Mouse (Mus musculus) lung, embryonic 15.5 days (tissue): ENCODE results near the gene Wdr81. TPM values are rescaled to one million over a fixed set of nuclear protein-coding genes. Genes with fewer than 3 reads are reported as not detected.
A peak's percentile ranks its signal among the peaks of the same experiment; 100 is the strongest.

ENCODE experiments used
- ATAC-seq: fragments of 200-750 bp; cut with Nextera tagmentation; 2 replicates; pipeline ENCODE4 v1.8.0; 2017; ENCODE audit warnings: moderate number of reproducible peaks, borderline replicate concordance; ENCODE audit not compliant: low FRiP score, low TSS enrichment; ENCODE audit errors: extremely low read depth
- H3K27ac ChIP-seq: fragments of 300-500 bp; sonication (generic); 2 replicates; pipeline ENCODE4 v1.5.1; 2015; ENCODE audit warnings: moderate library complexity, mild to moderate bottlenecking, inconsistent platforms
- H3K27me3 ChIP-seq: fragments of 300-500 bp; sonication (generic); 2 replicates; pipeline ENCODE4 v1.6.1; 2015; ENCODE audit warnings: inconsistent platforms
- H3K36me3 ChIP-seq: fragments of 300-500 bp; sonication (generic); 2 replicates; pipeline ENCODE4 v1.6.1; 2015; ENCODE audit warnings: inconsistent platforms
- H3K4me1 ChIP-seq: fragments of 300-500 bp; sonication (generic); 2 replicates; pipeline ENCODE4 v1.6.1; 2015; ENCODE audit warnings: inconsistent platforms
- H3K4me2 ChIP-seq: fragments of 300-500 bp; sonication (generic); 2 replicates; pipeline ENCODE4 v1.6.1; 2015; ENCODE audit warnings: inconsistent platforms, mild to moderate bottlenecking, moderate library complexity
- H3K4me3 ChIP-seq: fragments of 300-500 bp; sonication (generic); 2 replicates; pipeline ENCODE4 v1.5.1; 2015; ENCODE audit warnings: mild to moderate bottlenecking, inconsistent platforms
- H3K9ac ChIP-seq: fragments of 300-500 bp; sonication (generic); 2 replicates; pipeline ENCODE4 v1.6.1; 2015; ENCODE audit warnings: inconsistent platforms
- H3K9me3 ChIP-seq: fragments of 300-500 bp; sonication (generic); 2 replicates; pipeline ENCODE4 v1.6.1; 2016; ENCODE audit warnings: inconsistent platforms
- WGBS: fragments of 180-500 bp; shearing (Covaris S2); methylation state at CpG from one replicate; pipeline ENCODE4 v1.1.7; 2015; 5-methylcytosine and 5-hydroxymethylcytosine counted together
- polyA plus RNA-seq: library from polyadenylated mRNA; unstranded; fragments of >200 nt; fragmentation: Nextera tagmentation; extraction: Ambion mirVana; gene quantifications from 2 replicates; pipeline ENCODE4 v1.2.1, GENCODE M21; 2015

Wdr81 gene
- 4.5 and 4.8 TPM in 2 replicates for polyA plus RNA-seq

GRCm38 (mm10) chr11:75453991-75454930 lies at the start of gene Wdr81:
Wdr81 (minus strand) TSS chr11:75454717.
- ATAC-seq, result peak; percentile 92
- peak within 1 kb of the TSS; percentile 68 for H3K27ac ChIP-seq
- peaks cover 29% of the 10 kb centered on the region for H3K4me1 ChIP-seq
- no peaks in the 10 kb centered on the region for H3K9me3 ChIP-seq
- no peaks in the 10 kb centered on the region; the same call in 1 of the 2 replicates for H3K36me3 ChIP-seq
- peak within 1 kb of the TSS; percentile 97 for H3K4me2 ChIP-seq
- peak within 1 kb of the TSS; percentile 63 for H3K4me3 ChIP-seq
- H3K9ac ChIP-seq, result peak within 1 kb of the TSS; percentile 62
- 2% methylated on average over 56 of the region's 56 CpGs for WGBS
- H3K27me3 ChIP-seq, result no peaks in the 10 kb centered on the region

- H3K4me3 ChIP-seq, result no peak overlapping the region
- no peak overlapping the region for H3K27ac ChIP-seq
- no peaks in the 10 kb centered on the region for H3K9me3 ChIP-seq
- no peaks in the 10 kb centered on the region for H3K4me1 ChIP-seq
- peaks cover 99% of the 10 kb centered on the region for H3K36me3 ChIP-seq
- H3K9ac ChIP-seq, result no peak overlapping the region
- no peak for ATAC-seq
- no peaks in the 10 kb centered on the region for H3K27me3 ChIP-seq
- no peak overlapping the region for H3K4me2 ChIP-seq
- WGBS, result 85% methylated on average over 1 of the region's 1 CpGs
Observed at GRCm38 (mm10) chr11:75498126-75498525, 43.6 kb upstream of the Wdr81 start.

GRCm38 (mm10) chr11:75494296-75495049 lies 40.0 kb upstream of the Wdr81 start:
- 87% methylated on average over 10 of the region's 10 CpGs for WGBS
- H3K36me3 ChIP-seq, result peaks cover 99% of the 10 kb centered on the region

GRCm38 (mm10) chr11:75487496-75487895 lies 33.0 kb upstream of the Wdr81 start:
- no peak for ATAC-seq
- Histone ChIP-seq H3K36me3 (peaks cover 32% of the 10 kb centered on the region), H3K9me3 (no peaks in the 10 kb centered on the region), H3K4me1 (peaks cover 13% of the 10 kb centered on the region), H3K4me3 (peak overlapping the region; percentile 83), H3K27me3 (no peaks in the 10 kb centered on the region), H3K9ac (peak overlapping the region; percentile 91), H3K27ac (no peak overlapping the region), H3K4me2 (peak overlapping the region; percentile 81)
- WGBS, result 32% methylated on average over 6 of the region's 6 CpGs

More at GRCm38 (mm10) chr11:75494296-75495049, 40.0 kb upstream of the Wdr81 start:
- H3K9me3 ChIP-seq, result no peaks in the 10 kb centered on the region
- H3K4me3 ChIP-seq, result no peak overlapping the region
- no peak overlapping the region for H3K4me2 ChIP-seq
- H3K9ac ChIP-seq, result no peak overlapping the region
- no peak for ATAC-seq
- no peak overlapping the region for H3K27ac ChIP-seq
- H3K27me3 ChIP-seq, result no peaks in the 10 kb centered on the region
- H3K4me1 ChIP-seq, result no peaks in the 10 kb centered on the region

- H3K36me3 ChIP-seq, result peaks cover 25% of the 10 kb centered on the region
- H3K27me3 ChIP-seq, result no peaks in the 10 kb centered on the region
- H3K9ac ChIP-seq, result peak within 1 kb of the TSS; percentile 91
- no peaks in the 10 kb centered on the region for H3K9me3 ChIP-seq
- peak within 1 kb of the TSS; percentile 26; the same call in 1 of the 2 replicates for H3K27ac ChIP-seq
- under 1% methylated on average over 52 of the region's 52 CpGs for WGBS
- H3K4me3 ChIP-seq, result peak within 1 kb of the TSS; percentile 83
- peaks cover 13% of the 10 kb centered on the region for H3K4me1 ChIP-seq
- peak; percentile 100 for ATAC-seq
- H3K4me2 ChIP-seq, result peak within 1 kb of the TSS; percentile 81
Observed at GRCm38 (mm10) chr11:75486601-75487285, 32.2 kb upstream of the Wdr81 start, which contains the start of gene Prpf8. Prpf8 (plus strand) TSS chr11:75486816.

- Histone ChIP-seq H3K9ac (no peak overlapping the region), H3K9me3 (no peaks in the 10 kb centered on the region), H3K27ac (no peak overlapping the region), H3K4me1 (peaks cover 13% of the 10 kb centered on the region), H3K27me3 (no peaks in the 10 kb centered on the region), H3K4me2 (peak overlapping the region; percentile 81; the same call in 1 of the 2 replicates), H3K36me3 (peaks cover 19% of the 10 kb centered on the region), H3K4me3 (peak overlapping the region; percentile 83)
- ATAC-seq, result peak; percentile 47; the same call in 1 of the 2 replicates
- WGBS, result 20% methylated on average over 3 of the region's 3 CpGs
Observed at GRCm38 (mm10) chr11:75486192-75486591, 31.7 kb upstream of the Wdr81 start.

- Histone ChIP-seq H3K27me3 (no peaks in the 10 kb centered on the region), H3K27ac (no peak overlapping the region), H3K4me2 (no peak overlapping the region), H3K36me3 (no peaks in the 10 kb centered on the region), H3K4me3 (no peak overlapping the region), H3K9me3 (no peaks in the 10 kb centered on the region), H3K4me1 (peaks cover 2% of the 10 kb centered on the region; the same call in 1 of the 2 replicates), H3K9ac (no peak overlapping the region)
- 59% methylated on average over 7 of the region's 7 CpGs for WGBS
- no peak for ATAC-seq
Observed at GRCm38 (mm10) chr11:75473376-75473775, 18.9 kb upstream of the Wdr81 start.

- Histone ChIP-seq H3K27ac (no peak overlapping the region), H3K36me3 (no peaks in the 10 kb centered on the region), H3K9ac (no peak overlapping the region), H3K4me1 (peaks cover 10% of the 10 kb centered on the region; the same call in 1 of the 2 replicates), H3K4me2 (no peak overlapping the region), H3K4me3 (no peak overlapping the region), H3K27me3 (no peaks in the 10 kb centered on the region), H3K9me3 (no peaks in the 10 kb centered on the region)
- ATAC-seq, result no peak
- WGBS, result 70% methylated on average over 11 of the region's 11 CpGs
Observed at GRCm38 (mm10) chr11:75472469-75473081, 18.1 kb upstream of the Wdr81 start.

GRCm38 (mm10) chr11:75470675-75471074 lies 16.2 kb upstream of the Wdr81 start:
- ATAC-seq, result no peak
- no peaks in the 10 kb centered on the region for H3K27me3 ChIP-seq
- no peak overlapping the region for H3K9ac ChIP-seq
- peaks cover under 1% of the 10 kb centered on the region; the same call in 1 of the 2 replicates for H3K36me3 ChIP-seq
- H3K4me3 ChIP-seq, result no peak overlapping the region
- H3K4me1 ChIP-seq, result peaks cover 13% of the 10 kb centered on the region; the same call in 1 of the 2 replicates
- WGBS, result 74% methylated on average over 3 of the region's 3 CpGs
- no peak overlapping the region for H3K4me2 ChIP-seq
- H3K27ac ChIP-seq, result no peak overlapping the region
- H3K9me3 ChIP-seq, result no peaks in the 10 kb centered on the region

GRCm38 (mm10) chr11:75469261-75469660 lies 14.7 kb upstream of the Wdr81 start:
- Histone ChIP-seq H3K9me3 (no peaks in the 10 kb centered on the region), H3K27ac (no peak overlapping the region)
- WGBS, result 90% methylated on average over 4 of the region's 4 CpGs

GRCm38 (mm10) chr11:75468410-75468809 lies 13.9 kb upstream of the Wdr81 start:
- H3K4me2 ChIP-seq, result peak overlapping the region; percentile 94
- peaks cover 18% of the 10 kb centered on the region for H3K4me1 ChIP-seq
- H3K27ac ChIP-seq, result 0 out of 2 replicates have a peak overlapping the region, but pooled peaks have one; percentile 20
- 60% methylated on average over 7 of the region's 7 CpGs for WGBS
- H3K36me3 ChIP-seq, result peaks cover 8% of the 10 kb centered on the region
- peak overlapping the region; percentile 61 for H3K9ac ChIP-seq
- H3K9me3 ChIP-seq, result no peaks in the 10 kb centered on the region
- H3K27me3 ChIP-seq, result no peaks in the 10 kb centered on the region
- no peak for ATAC-seq
- H3K4me3 ChIP-seq, result peak overlapping the region; percentile 56

More at GRCm38 (mm10) chr11:75469261-75469660, 14.7 kb upstream of the Wdr81 start:
- Histone ChIP-seq H3K27me3 (no peaks in the 10 kb centered on the region), H3K4me1 (peaks cover 13% of the 10 kb centered on the region; the same call in 1 of the 2 replicates), H3K4me2 (no peak overlapping the region), H3K36me3 (peaks cover 8% of the 10 kb centered on the region), H3K9ac (no peak overlapping the region), H3K4me3 (no peak overlapping the region)
- ATAC-seq, result no peak
